Comparison of ENCODE assay signal across 19 mouse cellular contexts in the genomic region with DNA sequence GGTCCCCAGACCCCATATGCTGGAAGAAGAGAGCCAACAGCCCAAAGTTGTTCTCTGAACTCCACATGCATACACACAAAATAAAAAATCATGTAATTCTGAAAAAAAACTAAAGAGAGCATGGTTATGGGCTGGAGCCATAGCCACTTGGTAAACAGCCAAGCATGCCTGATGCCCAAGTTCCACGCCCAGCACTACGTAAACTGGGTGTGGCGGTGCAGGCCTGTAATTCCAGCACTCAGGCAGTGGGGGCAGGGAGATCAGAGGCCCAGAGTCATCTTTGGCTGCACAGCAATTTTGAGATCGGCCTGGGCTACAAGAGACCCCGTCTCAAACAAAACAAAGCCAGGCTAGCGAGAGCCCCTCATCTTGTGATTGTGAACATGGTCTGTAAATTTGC. TPM values are rescaled to one million over a fixed set of nuclear protein-coding genes. Genes with fewer than 3 reads are reported as not detected.
DNase-seq lines count a peak whose midpoint lies in the region; ATAC-seq and TF ChIP-seq lines count a peak whose summit lies in the region.
"Had no signal": no experiment of that assay in that cellular context is flagged by ENCODE, and none has a peak within 500 bp of the region (broad histone marks: within the 10 kb centered on the region; RNA-seq: fewer than 3 reads in every experiment).

No protein-coding gene starts in this region.

- peaks cover 8% of the 10 kb centered on the region for H3K4me1 ChIP-seq in intestine, embryonic 16.5 days (ENCODE audit: control insufficient read depth, insufficient read depth, low read length)
- H3K4me1 ChIP-seq in lung, adult 2 months (ENCODE audit: control insufficient read depth, insufficient read depth, low read length), result peaks cover 7% of the 10 kb centered on the region
- H3K4me1 ChIP-seq in stomach, postnatal 0 days (replicated peaks; ENCODE audit: control insufficient read depth, insufficient read depth), result no peaks in the 10 kb centered on the region
- H3K4me1 ChIP-seq: limb, embryonic 12.5 days had no signal

- H3K4me2 ChIP-seq in intestine, embryonic 16.5 days (ENCODE audit: low read depth, low read length), result no peak overlapping the region
- H3K4me2 ChIP-seq in stomach, postnatal 0 days (replicated peaks; ENCODE audit: low read depth), result no peak overlapping the region
- H3K4me2 ChIP-seq: embryonic facial prominence, embryonic 15.5 days; forebrain, embryonic 15.5 days; heart, embryonic 11.5 days; limb, embryonic 12.5 days had no signal

- no peak for TF ChIP-seq POLR2A in lung, adult 2 months (IDR thresholded peaks at IDR 0.05; ENCODE audit: borderline replicate concordance, extremely low read depth, low read depth, low read length)

- H3K9me3 ChIP-seq in intestine, embryonic 16.5 days (ENCODE audit: control insufficient read depth, low read length), result no peaks in the 10 kb centered on the region
- no peaks in the 10 kb centered on the region for H3K9me3 ChIP-seq in stomach, postnatal 0 days (ENCODE audit: control insufficient read depth, low read length)
- H3K9me3 ChIP-seq: embryonic facial prominence, embryonic 15.5 days; forebrain, embryonic 15.5 days; limb, embryonic 12.5 days had no signal

- no peaks in the 10 kb centered on the region for H3K27me3 ChIP-seq in intestine, embryonic 16.5 days (replicated peaks; ENCODE audit: control insufficient read depth, insufficient read depth, low read length)
- no peaks in the 10 kb centered on the region for H3K27me3 ChIP-seq in stomach, postnatal 0 days (ENCODE audit: control insufficient read depth, insufficient read depth, low read length)
- H3K27me3 ChIP-seq: embryonic facial prominence, embryonic 15.5 days; forebrain, embryonic 15.5 days; limb, embryonic 12.5 days had no signal

- WGBS in intestine, embryonic 16.5 days, result 55% methylated on average over 6 of the region's 6 CpGs
- 44% methylated on average over 6 of the region's 6 CpGs for WGBS in lung, adult 2 months
- WGBS in stomach, postnatal 0 days, result 45% methylated on average over 6 of the region's 6 CpGs

- peak; percentile 29 to 41 for DNase-seq in urinary bladder, postnatal 36 days (ENCODE audit: low spot score in 2 of 2)
- no peak for DNase-seq in urinary bladder, postnatal 10 days (ENCODE audit: low spot score)
- DNase-seq in lung, adult 2 months, result peak; percentile 62
- DNase-seq in stomach, postnatal 0 days (ENCODE audit: low spot score), result peak; percentile 80
- DNase-seq in spleen, postnatal 14 days (ENCODE audit: low spot score in 2 of 2), result no peak
- DNase-seq in natural killer cell, adult 2 months (ENCODE audit: low spot score in 2 of 2), result no peak
- DNase-seq in c-Kit-positive CD71-positive TER-119-positive erythroid progenitor cells, embryonic 14.5 days (ENCODE audit: low spot score), result no peak
- DNase-seq: cerebellum, adult 11 months; gastrocnemius, postnatal 25 days; heart, postnatal 4 days; kidney, postnatal 25 days; right cerebral cortex, adult 18-20 months; thymus, adult 2 months had no signal

- TF ChIP-seq EP300 in stomach, postnatal 0 days (optimal IDR thresholded peaks at IDR 0.05), result no peak

- peak; percentile 54 for ATAC-seq in intestine, embryonic 16.5 days
- ATAC-seq in stomach, postnatal 0 days (ENCODE audit: low FRiP score, low TSS enrichment), result peak; percentile 71
- ATAC-seq: forebrain, embryonic 15.5 days; inflammation-experienced regulatory T-cells, adult 6 months had no signal

- H3K36me3 ChIP-seq in intestine, embryonic 16.5 days (ENCODE audit: control insufficient read depth, insufficient read depth, low read length), result no peaks in the 10 kb centered on the region
- H3K36me3 ChIP-seq in stomach, postnatal 0 days (ENCODE audit: control insufficient read depth, insufficient read depth, low read length), result no peaks in the 10 kb centered on the region
- H3K36me3 ChIP-seq: embryonic facial prominence, embryonic 15.5 days; forebrain, embryonic 15.5 days; limb, embryonic 12.5 days had no signal

- H3K27ac ChIP-seq in intestine, embryonic 16.5 days (ENCODE audit: low read length), result no peak overlapping the region
- no peak overlapping the region for H3K27ac ChIP-seq in stomach, postnatal 0 days (replicated peaks)
- H3K27ac ChIP-seq: embryonic facial prominence, embryonic 15.5 days; forebrain, embryonic 15.5 days; limb, embryonic 12.5 days had no signal

- TF ChIP-seq CTCF in lung, adult 2 months (IDR thresholded peaks at IDR 0.05; ENCODE audit: insufficient read depth, low read length), result no peak
- 0 out of 2 replicates have a peak, but pooled peaks have one; percentile 12 for TF ChIP-seq CTCF in stomach, postnatal 0 days (IDR thresholded peaks at IDR 0.05; ENCODE audit: low read depth)

- no peak overlapping the region for H3K9ac ChIP-seq in intestine, embryonic 16.5 days (ENCODE audit: low read depth, low read length)
- no peak overlapping the region for H3K9ac ChIP-seq in stomach, postnatal 0 days (ENCODE audit: low read length)
- H3K9ac ChIP-seq: embryonic facial prominence, embryonic 15.5 days; forebrain, embryonic 15.5 days; limb, embryonic 12.5 days had no signal

- H3K4me3 ChIP-seq in intestine, embryonic 16.5 days (ENCODE audit: low read length), result no peak overlapping the region
- no peak overlapping the region for H3K4me3 ChIP-seq in lung, adult 2 months (replicated peaks; ENCODE audit: extremely low read depth, low read depth, low read length)
- H3K4me3 ChIP-seq in stomach, postnatal 0 days (ENCODE audit: low read depth, low read length), result no peak overlapping the region
- H3K4me3 ChIP-seq: embryonic facial prominence, embryonic 15.5 days; forebrain, embryonic 15.5 days; limb, embryonic 12.5 days had no signal

RNA-seq across cellular contexts. Expression of gene Gm47791, which starts 14.5 kb away (rescaled TPM):
- polyA plus RNA-seq in intestine, embryonic 16.5 days (2015; fragmentation: Nextera tagmentation; extraction: Ambion mirVana), result not detected in 2 replicates
- polyA plus RNA-seq in lung, adult 2 months (2012; rRNA removed), result not detected in 2 replicates
- polyA plus RNA-seq in stomach, postnatal 0 days (2015; fragmentation: Nextera tagmentation; extraction: Ambion mirVana), result not detected in 2 replicates
- polyA plus RNA-seq: forebrain, embryonic 15.5 days; heart, embryonic 11.5 days; inflammation-experienced regulatory T-cells, adult 6 months; limb, embryonic 12.5 days; thymus, adult 2 months had no signal

RNA-seq across cellular contexts. Expression of gene Tm4sf20, which starts 17.3 kb away (rescaled TPM):
- 201 and 234 TPM in 2 replicates for polyA plus RNA-seq in intestine, embryonic 16.5 days (2015; fragmentation: Nextera tagmentation; extraction: Ambion mirVana)
- 0.36 TPM in 1 of 2 replicates, not detected in the other for polyA plus RNA-seq in lung, adult 2 months (2012; rRNA removed)
- polyA plus RNA-seq in stomach, postnatal 0 days (2015; fragmentation: Nextera tagmentation; extraction: Ambion mirVana), result 0.21 and 1.0 TPM in 2 replicates
- polyA plus RNA-seq: forebrain, embryonic 15.5 days had no signal

RNA-seq across cellular contexts. Expression of gene Agfg1, which starts 53.7 kb away (rescaled TPM):
- 14.1 and 31.8 TPM in 2 replicates for polyA plus RNA-seq in intestine, embryonic 16.5 days (2015; fragmentation: Nextera tagmentation; extraction: Ambion mirVana)
- polyA plus RNA-seq in lung, adult 2 months (2012; rRNA removed), result 51.1 and 70.6 TPM in 2 replicates
- polyA plus RNA-seq in stomach, postnatal 0 days (2015; fragmentation: Nextera tagmentation; extraction: Ambion mirVana), result 18.2 and 18.8 TPM in 2 replicates

Comparison
In these comparisons a context has a peak if more than half of its experiments do, and no peak if none do; other contexts are left out.
1. DNase-seq: peak in urinary bladder, postnatal 36 days (2 of 2), lung, adult 2 months (single experiment) and stomach, postnatal 0 days (single experiment); none in urinary bladder, postnatal 10 days (single experiment), spleen, postnatal 14 days (0 of 2), natural killer cell, adult 2 months (0 of 2) and c-Kit-positive CD71-positive TER-119-positive erythroid progenitor cells, embryonic 14.5 days (single experiment).
2. RNA of gene Tm4sf20, which starts 17.3 kb away (polyA plus RNA-seq): 201 to 234 TPM in intestine, embryonic 16.5 days; 0.21 to 1.0 TPM in stomach, postnatal 0 days and 0.36 TPM in lung, adult 2 months; every median in the first group is over 10 times any median in the second.